Mouse (Mus musculus) gastrocnemius, postnatal 4 days (tissue): ENCODE measurements at regions not wholly inside any gene's neighbourhood (a gene's known extent, or its start where the extent isn't known, plus 50 kb on each side); places are given as distances from the start of the nearest gene placed in this dataset.
A peak's percentile ranks its signal among the peaks of the same experiment; 100 is the strongest.

Experiments
- DNase-seq, 2 experiments: peaks; one replicate each; pipeline ENCODE4 v3.0.0; 2021 to 2022; ENCODE audit warnings: low spot score in 2 of 2, mixed read lengths in 2 of 2

DNA sequence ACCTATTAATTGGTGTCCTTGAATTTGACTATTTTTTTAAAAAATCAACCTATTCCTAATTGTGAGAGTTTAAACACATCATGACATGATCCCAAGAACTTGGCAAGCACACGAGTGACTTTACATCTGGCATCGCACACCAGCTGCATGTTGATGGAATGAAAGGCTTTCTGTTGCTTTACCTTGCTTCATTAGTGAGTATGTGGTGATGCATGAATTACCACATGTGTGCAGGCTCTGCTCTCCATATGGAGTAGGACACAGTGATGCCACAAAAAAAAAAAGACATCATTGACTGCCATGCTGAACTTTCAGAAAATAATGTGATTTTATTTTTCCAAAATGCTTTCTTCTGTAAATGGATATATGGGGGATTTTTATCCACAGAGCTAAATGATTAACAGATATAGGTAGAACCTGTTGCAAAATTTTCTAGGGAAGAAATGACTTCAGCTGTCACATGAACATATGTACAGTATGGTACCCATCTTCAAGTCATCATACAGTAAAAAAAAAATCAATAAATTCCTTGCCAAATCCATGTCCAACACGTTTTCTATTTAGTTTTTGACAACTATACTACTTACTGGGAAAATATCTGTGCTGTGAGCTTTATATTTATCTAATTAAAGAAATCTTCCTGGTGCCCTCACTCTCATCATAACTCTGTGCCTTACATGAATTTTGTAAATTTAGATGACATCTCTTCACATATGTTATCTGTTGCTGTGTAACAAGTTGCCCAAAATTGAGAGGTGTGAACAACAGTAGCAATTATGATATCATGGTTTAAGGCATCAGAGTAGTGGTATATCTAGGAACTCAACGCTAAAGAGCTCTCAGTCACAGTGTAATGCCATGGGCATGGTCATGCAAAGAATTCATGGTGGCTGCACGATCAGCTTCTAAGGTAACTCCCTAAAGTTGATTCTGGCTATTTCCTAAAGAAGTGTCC is 84.0 kb upstream of the Arrdc3 start:
- no peak for DNase-seq

GRCm38 (mm10) chr13:80806172-80806571 is 77.0 kb upstream of the Arrdc3 start:
- peak in 1 of 2 experiments; percentile 11 for DNase-seq

- DNase-seq: no peak
Measured at GRCm38 (mm10) chr13:80827037-80827471, 56.1 kb upstream of the Arrdc3 start.
